Mouse (Mus musculus): ENCODE data around the gene Rfk.

The Rfk gene

GRCm38 (mm10) chr19:17385426-17385825 is 8.4 kb upstream of the Rfk start:
- DNase-seq, result no peak

- DNase-seq, result no peak
These were observed 7.4 kb upstream of the Rfk start for GRCm38 (mm10) chr19:17386424-17386823.

GRCm38 (mm10) chr19:17388404-17388803 is 5.4 kb upstream of the Rfk start:
- peak; percentile 32 to 45 for DNase-seq

- no peak for DNase-seq
These were observed 977 bp upstream of the Rfk start for GRCm38 (mm10) chr19:17392866-17393265.

GRCm38 (mm10) chr19:17396802-17397201 is 3.0 kb downstream of the Rfk start:
- DNase-seq, result no peak

GRCm38 (mm10) chr19:17397922-17398321 is 4.1 kb downstream of the Rfk start:
- no peak for DNase-seq

- DNase-seq, result no peak
These were observed 6.1 kb downstream of the Rfk start for GRCm38 (mm10) chr19:17399965-17400364.

- DNase-seq, result no peak
These were observed 6.7 kb downstream of the Rfk start for GRCm38 (mm10) chr19:17400571-17400970.

- no peak for DNase-seq
These were observed 9.3 kb downstream of the Rfk start for GRCm38 (mm10) chr19:17403175-17403574.

- no peak for DNase-seq
These were observed 13.0 kb downstream of the Rfk start for GRCm38 (mm10) chr19:17406823-17407222.

- no peak for DNase-seq
These were observed 14.7 kb downstream of the Rfk start for GRCm38 (mm10) chr19:17408591-17408990.

GRCm38 (mm10) chr19:17409351-17409750 is 15.5 kb downstream of the Rfk start:
- no peak for DNase-seq

- DNase-seq, result no peak
These were observed 16.7 kb downstream of the Rfk start for GRCm38 (mm10) chr19:17410465-17411065.

GRCm38 (mm10) chr19:17412915-17413459 is 19.1 kb downstream of the Rfk start:
- DNase-seq, result no peak

GRCm38 (mm10) chr19:17417855-17418254 is 24.0 kb downstream of the Rfk start:
- DNase-seq, result no peak

GRCm38 (mm10) chr19:17423306-17423705 is 29.5 kb downstream of the Rfk start:
- DNase-seq, result no peak

- DNase-seq, result no peak
These were observed 34.1 kb downstream of the Rfk start for GRCm38 (mm10) chr19:17427824-17428560.

- DNase-seq, result no peak
These were observed 34.7 kb downstream of the Rfk start for GRCm38 (mm10) chr19:17428561-17428914.

GRCm38 (mm10) chr19:17436651-17437050 is 42.8 kb downstream of the Rfk start:
- DNase-seq, result no peak

GRCm38 (mm10) chr19:17439476-17440189 is 45.8 kb downstream of the Rfk start:
- no peak for DNase-seq

- DNase-seq, result no peak
These were observed 49.7 kb downstream of the Rfk start for GRCm38 (mm10) chr19:17443581-17443980.

All from cerebellum, adult 18-20 months (tissue).